Mouse (Mus musculus): ENCODE measurements around the gene Olfr883.

The Olfr883 gene

DNA sequence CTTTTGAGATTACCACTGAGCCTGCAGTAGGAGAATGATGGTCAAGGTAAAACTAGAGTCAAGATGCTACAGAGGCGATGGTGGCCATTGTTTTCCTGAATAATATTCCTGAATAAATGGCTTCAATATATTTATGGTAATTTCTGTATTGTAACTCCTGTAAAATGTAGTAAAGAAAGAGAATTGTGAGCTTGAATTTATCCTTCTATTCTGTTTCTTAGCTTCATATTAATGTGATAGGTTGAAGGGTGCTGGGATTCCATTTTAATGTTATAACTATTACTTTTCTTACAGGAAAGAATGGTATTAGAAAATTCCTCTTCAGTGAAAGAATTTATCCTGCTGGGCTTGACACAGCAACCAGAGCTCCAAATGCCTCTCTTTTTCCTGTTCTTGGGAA, at the start of gene Olfr883:
Gene Olfr883 (plus strand): TSS at position 301 of the 400 bp plus-strand sequence.
- DNase-seq = no peak

DNA sequence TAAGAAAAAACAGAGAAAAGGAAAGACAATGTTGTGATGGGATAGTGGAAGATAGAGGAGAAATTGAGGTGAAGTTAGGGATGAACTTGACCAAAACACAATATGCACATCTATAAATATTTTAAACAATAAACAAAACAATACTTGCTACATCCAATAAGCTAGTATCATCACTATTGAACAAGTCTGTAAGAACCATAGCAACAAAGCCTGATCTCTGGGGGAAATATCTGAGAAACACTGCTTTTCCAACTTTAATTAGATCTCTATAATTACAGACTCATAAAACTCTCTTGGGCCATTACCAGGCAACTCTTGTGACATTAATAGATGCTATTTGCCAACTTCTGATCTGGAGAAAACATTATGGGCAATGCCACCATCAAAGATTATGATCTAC, 34.1 kb upstream of the Olfr883 start, which contains the start of gene Olfr881:
Gene Olfr881 (plus strand): TSS at position 301 of the 400 bp plus-strand sequence.
- DNase-seq = no peak

- no peak for DNase-seq
Measured at GRCm38 (mm10) chr9:37998581-37999204, 26.9 kb upstream of the Olfr883 start.

GRCm38 (mm10) chr9:38000021-38000420, 25.6 kb upstream of the Olfr883 start:
- no peak for DNase-seq

DNA sequence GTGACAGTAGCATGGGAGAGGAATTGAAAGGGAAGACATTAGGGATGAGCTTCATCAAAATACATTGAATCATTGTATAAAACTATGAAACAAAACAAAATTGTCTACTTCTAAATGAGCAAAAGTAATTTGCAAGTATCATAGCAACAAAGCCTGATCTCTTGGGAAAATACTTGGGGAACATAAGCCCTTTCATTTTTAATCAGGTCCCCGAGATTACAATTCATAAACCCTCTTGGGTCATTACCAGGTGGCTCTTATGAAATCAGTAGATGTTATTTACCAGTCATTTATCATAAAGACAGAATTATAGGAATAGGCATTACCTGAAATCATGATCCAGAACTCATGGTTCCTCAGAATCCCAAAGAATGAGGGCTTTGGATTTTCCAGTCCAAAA, 20.6 kb downstream of the Olfr883 start, which contains the start of gene Olfr884:
Gene Olfr884 (plus strand): TSS at position 301 of the 400 bp plus-strand sequence.
- no peak for DNase-seq

DNA sequence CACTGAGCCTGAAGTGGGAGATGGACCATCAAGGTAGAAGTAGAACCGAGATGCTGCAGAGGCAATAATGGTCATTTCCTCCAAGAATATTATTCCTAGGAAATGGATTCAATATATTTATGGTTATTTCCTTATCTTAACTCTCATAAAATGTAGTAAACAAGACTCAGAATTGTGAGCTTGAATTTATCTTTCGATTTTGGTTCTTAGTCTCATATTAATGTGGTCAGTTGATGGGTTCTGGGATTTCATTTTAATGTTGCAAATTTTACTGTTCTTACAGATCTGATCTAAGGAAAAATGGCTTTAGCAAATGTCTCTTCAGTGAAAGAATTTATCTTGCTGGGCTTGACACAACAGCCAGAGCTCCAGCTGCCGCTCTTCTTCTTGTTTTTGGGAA, 35.4 kb downstream of the Olfr883 start, which contains the start of gene Olfr885:
Gene Olfr885 (plus strand): TSS at position 301 of the 400 bp plus-strand sequence.
- no peak for DNase-seq

Data from cerebellum, adult 11 months (tissue).